Mouse (Mus musculus) Muller cell, postnatal 12 days (primary cell): ENCODE data around the gene Pbld2.
A peak's percentile ranks its signal among the peaks of the same experiment; 100 is the strongest.

Source experiments
- DNase-seq: peaks from one replicate; pipeline ENCODE4 v3.0.0-alpha.2; 2015; ENCODE audit errors: inconsistent ontology term

Gene Pbld2

GRCm38 (mm10) chr10:63023749-63024579 lies at the start of gene Pbld2, which contains the start of gene Hnrnph3:
Gene Pbld2, plus strand, starts transcription at chr10:63024315.
Gene Hnrnph3, minus strand, starts transcription at chr10:63024217.
- DNase-seq, result peak; percentile 99

DNA sequence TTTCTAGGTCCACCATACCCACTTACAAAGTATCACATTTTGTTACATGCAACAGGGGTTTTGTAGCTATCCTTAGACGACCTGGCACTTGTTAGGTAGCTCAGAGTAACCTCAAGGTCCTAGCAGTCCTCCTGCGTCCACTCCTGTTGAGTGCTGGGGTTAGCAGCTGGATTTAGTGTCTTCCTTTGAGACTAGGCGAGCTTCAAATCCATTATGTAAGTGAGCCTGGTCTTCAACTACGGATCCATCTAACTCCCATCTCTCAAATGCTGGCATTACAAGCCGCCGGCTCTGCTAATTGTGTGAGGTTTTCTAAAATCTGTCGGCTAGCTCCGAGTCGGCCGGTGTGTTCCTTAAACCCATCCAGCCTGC lies 44.5 kb upstream of the Pbld2 start:
- DNase-seq, result no peak

- DNase-seq, result peak; percentile 92
Observed at GRCm38 (mm10) chr10:62980039-62980954, 43.8 kb upstream of the Pbld2 start, which contains the start of gene Rufy2. Gene Rufy2, plus strand, starts transcription at chr10:62980223.

DNA sequence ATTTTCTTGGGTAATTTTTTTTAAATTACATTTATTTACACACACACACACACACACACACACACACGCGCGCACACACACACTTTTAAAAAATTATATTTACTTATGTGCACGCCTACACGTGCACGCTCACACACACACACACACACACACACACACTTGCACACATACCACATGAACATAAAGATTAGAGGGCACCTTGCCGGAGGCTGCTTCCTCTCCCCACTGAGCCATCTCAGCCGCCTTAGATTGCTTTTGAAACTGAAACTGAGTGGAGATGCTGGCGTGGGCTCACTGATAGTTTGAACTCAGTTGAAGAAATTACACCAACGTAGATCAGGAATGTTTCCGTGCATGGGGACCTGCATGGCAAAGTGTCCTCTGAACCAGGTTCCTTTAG lies 40.0 kb upstream of the Pbld2 start:
- DNase-seq, result no peak

GRCm38 (mm10) chr10:62984495-62984894 lies 39.6 kb upstream of the Pbld2 start:
- no peak for DNase-seq

GRCm38 (mm10) chr10:62987341-62987740 lies 36.8 kb upstream of the Pbld2 start:
- no peak for DNase-seq

GRCm38 (mm10) chr10:62990636-62991035 lies 33.5 kb upstream of the Pbld2 start:
- DNase-seq, result no peak

DNA sequence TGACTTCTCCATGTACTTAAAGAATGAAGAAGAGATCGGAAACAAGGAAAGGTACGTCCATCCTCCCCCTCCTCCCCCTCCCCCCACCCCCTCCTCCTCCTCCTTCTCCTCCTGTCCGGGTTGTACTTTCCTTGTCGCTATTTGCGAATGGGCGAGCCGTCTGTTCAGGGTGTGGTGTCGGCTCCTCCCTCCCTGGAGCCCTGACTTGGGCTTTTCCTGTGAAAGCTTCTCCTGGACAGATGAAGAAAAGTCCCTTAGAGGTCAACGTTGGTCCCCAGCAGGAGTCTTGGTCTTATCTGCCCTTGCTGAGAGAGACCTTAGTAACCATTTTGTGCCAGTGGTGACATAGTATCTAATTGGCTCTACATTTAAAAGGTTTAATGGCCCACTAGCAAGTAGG lies 30.1 kb upstream of the Pbld2 start:
- DNase-seq, result no peak

GRCm38 (mm10) chr10:63000584-63000983 lies 23.5 kb upstream of the Pbld2 start:
- no peak for DNase-seq

DNA sequence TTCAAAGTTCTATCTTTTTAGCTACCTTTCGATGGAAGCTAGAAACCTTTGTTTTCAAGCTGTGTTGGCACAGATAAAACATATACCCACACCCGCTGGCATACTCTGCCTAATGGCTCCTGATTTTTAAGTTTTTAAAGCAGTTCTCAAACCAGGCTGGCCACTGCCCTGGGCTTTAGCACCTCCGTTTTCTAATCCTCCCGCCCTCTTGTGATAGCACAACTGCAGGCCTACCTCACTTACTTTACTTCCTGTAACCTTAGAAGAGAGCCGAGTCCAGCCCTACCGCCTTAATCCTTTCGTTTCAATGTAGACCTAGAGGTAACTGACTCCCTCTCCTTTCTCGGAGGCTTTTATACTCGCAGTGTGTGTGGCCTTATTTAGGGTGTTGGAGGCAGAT lies 20.9 kb upstream of the Pbld2 start:
- DNase-seq, result no peak

DNA sequence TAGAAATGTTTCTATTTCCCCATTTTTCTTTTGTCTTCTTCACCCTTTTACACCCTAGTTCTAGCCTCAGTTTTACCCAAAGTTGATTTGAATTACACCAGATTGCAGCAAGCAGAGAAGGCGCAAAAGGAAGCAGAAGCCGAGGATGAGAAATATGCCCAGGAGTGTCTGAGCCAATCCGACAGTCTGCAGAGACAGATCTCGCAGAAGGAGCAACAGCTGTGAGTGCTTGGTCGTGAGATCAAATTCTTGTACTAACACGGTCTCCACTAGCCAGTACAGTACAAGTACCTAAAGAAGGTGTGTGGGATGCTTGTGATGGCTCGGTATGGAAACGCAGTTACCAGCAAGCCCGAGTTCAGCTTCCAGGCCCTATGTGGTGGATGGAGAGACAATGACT lies 19.6 kb upstream of the Pbld2 start:
- no peak for DNase-seq

GRCm38 (mm10) chr10:63008193-63008592 lies 15.9 kb upstream of the Pbld2 start:
- no peak for DNase-seq

DNA sequence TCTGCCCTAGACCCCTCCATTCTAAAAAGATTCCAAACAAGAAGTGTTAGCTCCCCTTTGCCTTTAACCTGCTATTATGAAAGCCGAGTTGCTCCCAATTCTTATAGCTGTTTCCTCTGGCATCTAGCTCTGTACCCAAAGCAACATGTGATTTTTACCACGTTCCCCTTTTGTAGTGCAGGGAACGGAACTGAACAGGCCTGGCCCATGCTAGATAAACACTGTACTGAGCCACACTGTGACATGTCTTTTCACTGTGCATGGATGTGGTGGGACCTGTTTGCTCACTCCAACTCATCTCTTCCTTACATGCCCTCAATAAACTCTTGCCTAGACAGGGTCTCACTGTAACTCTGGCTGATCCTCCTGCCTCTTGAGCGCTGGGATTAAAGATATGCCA lies 13.8 kb upstream of the Pbld2 start:
- DNase-seq, result no peak

GRCm38 (mm10) chr10:63011556-63011955 lies 12.6 kb upstream of the Pbld2 start:
- DNase-seq, result no peak

DNA sequence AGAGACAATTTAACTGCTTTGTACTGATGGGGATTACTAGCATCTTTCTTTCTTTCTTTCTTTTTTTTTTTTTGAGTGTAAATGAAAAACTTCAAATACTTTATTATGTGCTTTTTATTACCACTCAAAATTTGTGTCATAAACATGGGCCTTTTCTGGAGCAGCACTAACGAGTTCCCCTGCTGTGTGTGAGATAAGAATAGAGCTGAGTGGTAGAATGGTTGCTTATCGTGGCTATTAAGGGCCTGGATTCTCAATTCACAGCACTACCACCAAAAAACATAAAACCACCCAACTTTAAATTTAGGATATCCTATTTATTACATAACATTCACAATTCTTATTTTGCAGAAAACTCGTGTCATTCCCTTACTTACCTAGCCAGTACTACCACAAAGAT lies 10.6 kb upstream of the Pbld2 start:
- DNase-seq, result no peak

DNA sequence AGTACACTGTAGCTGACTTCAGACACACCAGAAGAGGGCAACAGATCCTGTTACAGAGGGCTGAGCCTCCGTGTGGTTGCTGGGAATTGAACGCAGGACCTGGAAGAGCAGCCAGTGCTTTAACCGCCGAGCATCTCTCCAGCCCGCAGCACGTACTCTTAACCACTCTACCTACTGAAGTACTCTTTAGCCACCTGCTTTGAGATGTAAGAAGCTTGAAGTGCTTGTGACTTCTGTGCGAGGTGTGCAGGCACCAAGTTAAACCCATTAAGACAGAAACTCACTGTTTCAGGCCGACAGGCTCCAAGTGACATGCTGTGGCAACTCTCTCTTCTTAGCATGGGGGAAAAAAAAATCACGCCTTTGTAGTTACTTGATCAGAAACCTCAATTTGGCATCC lies 9.9 kb upstream of the Pbld2 start:
- DNase-seq, result no peak

GRCm38 (mm10) chr10:63019304-63019703 lies 4.8 kb upstream of the Pbld2 start:
- no peak for DNase-seq

GRCm38 (mm10) chr10:63021702-63022101 lies 2.4 kb upstream of the Pbld2 start:
- DNase-seq, result no peak

DNA sequence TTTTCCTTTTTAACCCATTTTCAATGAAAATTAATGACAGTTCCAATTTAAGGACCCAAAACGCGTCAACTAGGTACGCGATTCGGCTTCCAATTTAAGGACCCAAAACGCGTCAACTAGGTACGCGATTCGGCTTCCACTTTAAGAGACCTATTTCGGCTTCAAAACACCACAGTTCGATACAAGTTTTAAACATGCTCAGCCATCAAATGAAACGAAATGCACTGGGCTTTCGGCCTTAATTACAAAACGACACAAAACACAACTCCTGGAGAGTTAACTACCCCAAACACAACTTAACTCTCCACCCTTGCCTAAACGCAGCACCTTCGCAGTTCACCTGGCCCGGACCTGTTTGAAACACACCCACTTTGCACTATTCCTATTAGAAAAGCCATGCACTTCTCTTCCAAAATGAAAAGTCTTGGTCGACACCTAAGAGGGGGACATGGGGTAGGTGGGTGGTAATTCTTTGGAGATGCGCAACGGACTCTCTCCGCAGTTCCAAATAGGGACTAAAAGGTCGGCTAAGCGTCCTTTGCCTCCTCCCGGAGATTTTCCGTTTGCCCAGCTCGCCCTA lies 1.5 kb upstream of the Pbld2 start:
- DNase-seq, result no peak

DNA sequence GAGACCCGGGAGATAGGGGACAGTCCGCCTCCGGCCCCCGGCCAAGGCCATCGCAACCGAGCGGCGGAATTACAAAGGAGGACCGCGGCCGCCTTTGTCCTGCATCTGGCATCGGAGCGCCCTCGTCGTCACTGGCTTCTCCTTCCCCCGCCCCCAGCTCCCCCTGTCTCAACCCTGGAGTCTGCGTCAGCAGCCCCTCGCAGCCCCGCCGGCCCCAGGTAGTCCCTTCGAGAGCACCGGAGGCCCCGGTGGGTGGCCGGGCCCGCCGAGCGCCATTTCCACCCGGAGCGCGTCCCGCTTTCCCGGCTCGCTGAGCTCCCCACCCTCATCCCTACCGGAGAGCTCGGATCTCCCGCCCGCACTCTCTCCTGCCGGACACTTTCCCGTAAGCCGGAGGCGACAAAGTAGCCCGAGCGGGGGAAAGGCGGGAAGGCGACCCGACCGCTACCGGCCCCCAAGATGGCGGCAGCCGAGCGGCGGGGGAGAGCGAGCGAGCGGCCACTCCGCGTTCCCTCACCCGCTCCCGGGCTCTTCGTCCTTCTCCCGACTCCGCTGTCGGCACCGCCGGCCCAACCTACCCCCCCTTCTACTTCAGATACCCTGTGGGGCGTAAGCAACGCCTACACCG lies 880 bp upstream of the Pbld2 start:
- DNase-seq, result peak; percentile 83

GRCm38 (mm10) chr10:63024580-63024910 lies 430 bp downstream of the Pbld2 start:
- DNase-seq, result peak; percentile 87

DNA sequence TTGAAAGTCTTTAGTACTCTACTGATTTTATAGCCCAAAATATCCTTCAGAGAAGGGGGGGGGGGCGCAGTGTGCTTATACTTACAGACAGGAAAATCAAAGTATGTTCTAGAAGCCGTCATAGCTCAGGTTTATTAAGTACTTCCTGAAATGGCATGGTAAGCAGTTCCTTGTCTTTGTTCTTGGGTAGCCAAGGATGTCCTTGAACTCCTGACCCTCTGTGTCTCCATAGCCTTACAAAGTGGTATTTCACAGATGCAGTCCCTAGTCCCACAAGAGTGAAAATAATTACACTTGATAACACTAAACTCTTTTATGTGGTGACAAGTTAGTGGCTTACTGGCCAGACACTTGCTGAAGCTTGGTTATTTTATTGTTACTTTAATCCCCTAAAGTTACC lies 901 bp downstream of the Pbld2 start:
- peak; percentile 42 for DNase-seq
